Mouse (Mus musculus) megakaryocyte, embryonic 14.5 days (primary cell): ENCODE results near the gene Acot4. TPM values are rescaled to one million over a fixed set of nuclear protein-coding genes. Genes with fewer than 3 reads are reported as not detected.
A peak's percentile ranks its signal among the peaks of the same experiment; 100 is the strongest.
"Not testable (repeated sequence)": the region's sequence is repeated elsewhere in the genome, so short reads cannot be mapped to it uniquely, and the experiment has no call there.

Experiments used
- H3K27me3 ChIP-seq: replicated peaks from 2 replicates; pipeline ENCODE3; 2012; ENCODE audit warnings: inconsistent platforms
- H3K36me3 ChIP-seq: replicated peaks from 2 replicates; pipeline ENCODE3; 2012; ENCODE audit warnings: low read length, inconsistent platforms, mixed read lengths
- H3K4me1 ChIP-seq: 2 replicates; pipeline ENCODE4 v1.6.1; 2012; ENCODE audit warnings: inconsistent platforms
- H3K4me3 ChIP-seq: replicated peaks from 2 replicates; pipeline ENCODE3; 2012; ENCODE audit warnings: moderate library complexity, mild to moderate bottlenecking, inconsistent platforms
- H3K9me3 ChIP-seq: 2 replicates; pipeline ENCODE4 v1.6.1; 2012; ENCODE audit warnings: inconsistent platforms
- FLI1 ChIP-seq: IDR thresholded peaks from 2 replicates; pipeline ENCODE4 v1.6.1; 2012; ENCODE audit warnings: low read length, inconsistent platforms, mixed read lengths
- GATA1 ChIP-seq: IDR thresholded peaks from 3 replicates; pipeline ENCODE4 v1.6.1; 2012; ENCODE audit warnings: mixed read lengths, low read length, inconsistent platforms, borderline replicate concordance
- polyA plus RNA-seq: library from polyadenylated mRNA; stranded (reverse); fragments of >175 nt; gene quantifications from 2 replicates; pipeline ENCODE4 v1.2.3, GENCODE M21; 2012; ENCODE audit warnings: low replicate concordance; ENCODE audit not compliant: insufficient read depth

The Acot4 gene
- polyA plus RNA-seq = not detected in 2 replicates

DNA sequence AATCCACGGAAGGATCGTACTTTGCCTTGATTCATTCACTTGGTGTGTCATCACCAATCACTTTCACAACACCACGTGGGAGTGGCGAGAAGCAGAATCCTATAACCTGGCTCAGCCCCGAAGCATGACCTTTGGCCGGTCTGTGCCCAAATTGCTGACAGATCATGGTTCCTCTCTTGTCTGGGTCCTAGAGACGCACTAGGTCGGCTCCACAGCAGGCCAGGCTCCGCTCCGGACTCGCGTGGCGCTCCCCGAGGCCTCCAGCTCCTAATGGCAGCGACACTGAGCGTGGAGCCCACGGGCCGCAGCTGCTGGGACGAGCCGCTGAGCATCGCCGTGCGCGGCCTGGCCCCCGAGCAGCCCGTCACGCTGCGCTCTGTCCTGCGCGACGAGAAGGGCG lies at the start of gene Acot4:
Gene Acot4, plus strand, starts transcription at position 139 of the 400 bp plus-strand sequence.
- not testable (repeated sequence) for H3K4me1 ChIP-seq, H3K36me3 ChIP-seq
- Histone ChIP-seq H3K9me3 (peaks cover 34% of the 10 kb centered on the region), H3K27me3 (peaks cover 26% of the 10 kb centered on the region), H3K4me3 (peak within 1 kb of the TSS; percentile 76)

DNA sequence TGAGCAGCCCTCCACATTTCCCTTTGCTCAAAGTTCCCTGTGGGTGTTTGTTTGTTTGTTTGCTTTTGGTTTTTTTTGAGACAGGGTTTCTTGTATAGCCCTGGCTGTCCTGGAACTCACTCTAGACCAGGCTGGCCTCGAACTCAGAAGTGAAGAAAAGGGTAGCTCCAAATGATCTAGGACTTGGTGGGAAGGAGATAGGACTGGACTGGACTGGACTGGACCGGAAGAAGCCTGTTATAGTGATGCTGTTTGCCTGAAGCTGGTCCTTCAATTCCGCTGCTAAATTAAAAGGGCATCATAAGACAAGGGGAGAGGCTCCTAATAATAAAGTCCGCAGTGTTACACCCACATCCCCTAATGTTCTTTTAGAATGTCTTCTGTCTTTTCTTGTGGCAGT lies 49.7 kb upstream of the Acot4 start:
- Histone ChIP-seq H3K27me3 (peaks cover 3% of the 10 kb centered on the region), H3K9me3 (0 out of 2 replicates have a peak, but pooled peaks cover 5% of the 10 kb centered on the region), H3K4me3 (peak overlapping the region; percentile 95), H3K36me3 (peaks cover 22% of the 10 kb centered on the region), H3K4me1 (peaks cover 21% of the 10 kb centered on the region)
- TF ChIP-seq FLI1 = no peak
- TF ChIP-seq GATA1 = no peak

- Histone ChIP-seq H3K27me3 (peaks cover 3% of the 10 kb centered on the region), H3K4me3 (no peak overlapping the region), H3K9me3 (0 out of 2 replicates have a peak, but pooled peaks cover 5% of the 10 kb centered on the region), H3K4me1 (peaks cover 21% of the 10 kb centered on the region), H3K36me3 (peaks cover 22% of the 10 kb centered on the region)
- no peak for TF ChIP-seq GATA1
Observed at GRCm38 (mm10) chr12:83989378-83989777, 48.8 kb upstream of the Acot4 start.

- Histone ChIP-seq H3K9me3 (peaks cover 22% of the 10 kb centered on the region), H3K4me1 (no peaks in the 10 kb centered on the region)
- TF ChIP-seq FLI1 = no peak
- no peak for TF ChIP-seq GATA1
Observed at GRCm38 (mm10) chr12:83997221-83997620, 41.0 kb upstream of the Acot4 start.

DNA sequence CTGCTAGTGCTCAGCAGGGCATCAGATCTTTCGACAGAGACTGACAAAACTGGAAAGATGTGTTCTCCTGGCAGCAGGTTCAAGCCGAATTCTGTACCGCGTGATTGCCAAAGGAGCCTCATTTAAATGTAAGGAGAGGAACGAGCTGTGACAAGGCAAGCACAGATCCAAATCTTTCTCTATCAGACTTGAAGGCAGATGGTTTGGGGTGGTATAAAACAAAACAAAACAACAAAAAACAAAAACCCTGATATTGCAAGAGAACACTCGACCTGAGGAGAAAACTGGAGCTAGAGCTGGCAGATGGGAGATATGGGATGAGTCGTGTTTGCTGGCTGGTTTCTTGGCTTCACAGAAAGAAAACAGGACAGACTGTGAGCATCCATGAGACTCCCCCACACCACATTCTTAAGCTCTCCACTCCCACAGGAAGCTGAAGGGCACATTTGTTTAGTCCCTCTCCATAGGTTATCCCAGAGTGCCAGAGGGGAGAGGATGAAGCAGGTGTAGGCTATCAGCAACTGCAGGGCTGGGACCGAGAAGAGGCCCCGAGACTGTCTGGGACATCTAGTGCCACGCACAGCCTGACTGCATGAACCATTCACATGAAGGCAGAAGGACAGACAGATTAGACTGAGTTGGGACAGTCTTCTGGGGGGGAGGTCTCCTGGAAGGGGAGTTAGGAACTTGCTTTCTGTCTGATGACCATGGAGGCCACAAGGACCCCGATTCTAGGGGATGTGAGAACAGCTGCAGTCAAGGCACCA lies 39.7 kb upstream of the Acot4 start:
- H3K27me3 ChIP-seq = peaks cover 9% of the 10 kb centered on the region
- peaks cover 29% of the 10 kb centered on the region for H3K9me3 ChIP-seq
- no peak overlapping the region for H3K4me3 ChIP-seq
- no peak for TF ChIP-seq GATA1
- TF ChIP-seq FLI1 = no peak
- H3K4me1 ChIP-seq = no peaks in the 10 kb centered on the region
- H3K36me3 ChIP-seq = no peaks in the 10 kb centered on the region

More at GRCm38 (mm10) chr12:83997221-83997620, 41.0 kb upstream of the Acot4 start:
- Histone ChIP-seq H3K4me3 (no peak overlapping the region), H3K36me3 (peaks cover 9% of the 10 kb centered on the region), H3K27me3 (peaks cover 9% of the 10 kb centered on the region)

GRCm38 (mm10) chr12:83999237-83999636 lies 38.9 kb upstream of the Acot4 start:
- not testable (repeated sequence) for H3K27me3 ChIP-seq, H3K36me3 ChIP-seq, H3K4me1 ChIP-seq, H3K4me3 ChIP-seq
- H3K9me3 ChIP-seq = peaks cover 29% of the 10 kb centered on the region

DNA sequence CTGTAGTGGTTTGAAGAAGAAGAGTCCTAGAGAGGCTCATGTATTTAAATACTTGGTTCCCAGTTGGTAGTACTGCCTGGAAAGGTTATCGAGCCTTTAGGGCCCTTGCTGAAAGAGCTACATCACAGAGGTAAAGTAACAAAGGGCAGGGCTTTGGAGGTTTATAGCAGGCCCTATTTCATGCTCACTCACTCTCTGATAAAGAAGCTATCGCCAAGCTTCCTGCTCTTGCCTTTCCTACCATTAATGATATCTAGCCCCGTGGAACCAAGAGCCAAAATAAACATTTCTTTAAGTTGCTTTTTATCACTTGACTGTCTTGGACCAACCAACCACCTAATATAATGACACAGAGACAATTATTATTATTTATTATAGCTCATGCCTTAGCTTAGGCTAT lies 37.8 kb upstream of the Acot4 start:
- no peaks in the 10 kb centered on the region for H3K4me1 ChIP-seq
- no peaks in the 10 kb centered on the region for H3K36me3 ChIP-seq
- H3K4me3 ChIP-seq = no peak overlapping the region
- peaks cover 24% of the 10 kb centered on the region for H3K9me3 ChIP-seq
- TF ChIP-seq GATA1 = no peak
- TF ChIP-seq FLI1 = no peak
- H3K27me3 ChIP-seq = peaks cover 10% of the 10 kb centered on the region

- Histone ChIP-seq H3K27me3 (peaks cover 19% of the 10 kb centered on the region), H3K4me1 (no peaks in the 10 kb centered on the region), H3K36me3 (no peaks in the 10 kb centered on the region), H3K4me3 (no peak overlapping the region), H3K9me3 (peaks cover 15% of the 10 kb centered on the region)
- TF ChIP-seq FLI1 = no peak
- TF ChIP-seq GATA1 = no peak
Observed at GRCm38 (mm10) chr12:84003866-84004265, 34.3 kb upstream of the Acot4 start.

DNA sequence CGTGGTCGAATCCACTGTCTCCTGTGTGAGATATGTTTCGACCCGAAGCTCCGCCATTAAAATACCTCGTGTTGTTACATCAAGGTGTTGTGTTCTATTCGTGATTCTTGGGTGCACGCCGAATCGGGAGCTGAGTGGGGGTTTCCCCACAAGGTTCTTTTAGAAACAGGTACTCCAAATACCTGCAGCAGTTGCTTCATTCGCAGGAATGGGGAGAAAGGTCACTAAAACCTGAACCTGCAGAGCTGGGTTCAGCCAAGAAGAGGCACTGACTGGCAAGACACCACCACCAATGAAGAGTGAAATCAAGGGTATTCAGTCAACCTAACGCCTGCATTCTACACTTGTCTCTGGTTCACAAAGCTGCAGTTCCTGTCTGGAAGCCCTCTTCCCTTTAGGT lies 29.9 kb upstream of the Acot4 start:
- Histone ChIP-seq H3K4me1 (peaks cover 7% of the 10 kb centered on the region), H3K4me3 (no peak overlapping the region), H3K27me3 (peaks cover 54% of the 10 kb centered on the region), H3K36me3 (no peaks in the 10 kb centered on the region), H3K9me3 (no peaks in the 10 kb centered on the region; the same call in 1 of the 2 replicates)
- TF ChIP-seq GATA1 (no peak), FLI1 (no peak)

DNA sequence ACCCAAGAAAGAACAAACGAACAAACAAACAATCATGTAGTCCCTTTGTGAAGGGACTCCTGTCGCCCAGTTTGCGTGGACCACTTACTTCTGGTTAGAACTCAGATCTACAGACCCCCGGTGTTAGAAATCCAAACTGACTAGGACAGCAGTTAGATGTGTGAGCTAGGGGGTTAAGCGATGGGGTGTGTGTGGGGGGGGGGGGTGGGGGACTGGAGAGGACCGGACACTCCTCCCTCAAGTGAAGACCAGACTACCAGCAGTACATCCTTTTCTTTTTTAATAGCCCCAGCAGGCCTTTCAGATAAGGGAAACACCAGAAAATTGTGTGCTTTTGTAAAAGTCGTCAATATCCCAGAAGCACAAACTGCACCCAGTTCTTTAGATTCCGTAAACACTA lies 29.4 kb upstream of the Acot4 start:
- Histone ChIP-seq H3K9me3 (no peaks in the 10 kb centered on the region; the same call in 1 of the 2 replicates), H3K4me3 (no peak overlapping the region), H3K27me3 (peaks cover 55% of the 10 kb centered on the region), H3K4me1 (peaks cover 7% of the 10 kb centered on the region), H3K36me3 (no peaks in the 10 kb centered on the region)
- no peak for TF ChIP-seq FLI1
- TF ChIP-seq GATA1 = no peak

GRCm38 (mm10) chr12:84009171-84009965 lies 28.8 kb upstream of the Acot4 start, which contains the start of gene Acot1:
Gene Acot1 (plus strand): TSS chr12:84009490.
- H3K4me3 ChIP-seq = peak within 1 kb of the TSS; percentile 88
- H3K36me3 ChIP-seq, H3K9me3 ChIP-seq, H3K4me1 ChIP-seq: not testable (repeated sequence)
- H3K27me3 ChIP-seq = peaks cover 58% of the 10 kb centered on the region
